Mouse (Mus musculus) gastrocnemius, postnatal 36 days (tissue): Measurements from ENCODE around the gene Nudt13. TPM values are rescaled to one million over a fixed set of nuclear protein-coding genes. Genes with fewer than 3 reads are reported as not detected.

Experiments
- DNase-seq, 2 experiments: peaks; one replicate each; pipeline ENCODE4 v3.0.0; 2022
- intact Hi-C: fragments of 180-260 bp; cut with DNase I; formaldehyde crosslinking; loops from one replicate; pipeline ENCODE4 v1.15.1; 2025
- total RNA-seq, 2 experiments: library from RNA; stranded (reverse); gene quantifications; 2 replicates each; pipeline ENCODE4 v1.2.3; 2021

Nudt13 gene
- total RNA-seq, 2 experiments from 2014 or later: 27.0 to 29.9 TPM

GRCm38 (mm10) chr14:20331316-20331715 lies 36.8 kb downstream of the Nudt13 start:
- intact Hi-C loops: no loop called here
- no peak for DNase-seq

GRCm38 (mm10) chr14:20339415-20339814 lies 44.9 kb downstream of the Nudt13 start:
- intact Hi-C loops: no loop called here

DNA sequence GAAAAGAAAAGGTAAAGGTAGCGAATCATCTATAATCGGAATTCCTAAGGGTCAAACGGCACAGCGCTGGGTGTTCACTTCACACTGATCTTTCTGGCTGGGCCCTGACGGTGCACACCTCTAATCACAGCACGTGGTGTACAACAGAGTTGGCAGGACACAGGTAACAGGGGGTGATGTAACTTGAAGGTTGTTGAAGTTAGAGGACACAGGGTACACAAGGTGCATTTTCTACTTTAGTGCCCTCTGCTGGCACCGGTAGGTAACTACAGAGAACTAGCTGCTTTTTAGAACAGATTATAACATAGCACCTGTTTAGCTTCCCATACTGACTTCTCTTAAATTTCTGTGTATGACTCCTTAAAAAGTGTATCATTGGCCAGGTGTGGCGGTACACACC lies 45.7 kb downstream of the Nudt13 start:
- intact Hi-C loops: no loop called here
- DNase-seq: no peak

More at GRCm38 (mm10) chr14:20339415-20339814, 44.9 kb downstream of the Nudt13 start:
- no peak for DNase-seq

- no peak for DNase-seq
- intact Hi-C loops: no loop called here
These were observed 46.4 kb downstream of the Nudt13 start for GRCm38 (mm10) chr14:20340866-20341265.

- no peak for DNase-seq
- intact Hi-C loops: no loop called here
These were observed 51.4 kb downstream of the Nudt13 start for GRCm38 (mm10) chr14:20345885-20346284.

GRCm38 (mm10) chr14:20347441-20347990 lies 53.0 kb downstream of the Nudt13 start:
- DNase-seq: no peak
- intact Hi-C loops: no loop called here

DNA sequence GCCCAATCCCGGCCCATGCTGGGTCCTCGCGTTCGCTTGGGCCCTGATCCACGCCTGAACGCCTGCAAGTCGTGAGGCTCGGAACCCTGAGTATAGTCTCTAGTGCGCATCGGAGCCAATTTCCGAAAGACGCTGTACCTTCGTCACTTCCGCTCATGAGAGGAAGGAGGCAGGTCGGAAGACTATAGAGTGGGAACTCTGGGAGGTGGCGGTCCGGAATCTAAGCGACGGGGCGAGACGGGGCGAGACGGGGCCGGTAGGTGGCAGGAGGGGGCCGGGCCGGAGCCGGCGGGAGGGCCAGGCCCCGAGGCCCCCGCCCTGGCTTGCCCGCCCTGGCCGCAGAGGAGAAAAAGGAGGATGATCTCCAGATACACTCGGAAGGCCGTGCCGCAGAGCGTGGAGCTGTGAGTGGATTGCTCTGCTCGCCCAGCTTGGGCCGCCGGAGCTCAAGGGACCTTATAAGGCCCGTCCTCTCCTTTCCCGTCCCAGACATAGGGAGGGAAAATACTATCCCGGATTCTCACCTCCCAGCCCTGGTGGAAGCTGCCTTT lies 53.6 kb downstream of the Nudt13 start, which contains the start of the genes Ecd and Fam149b:
TSS of gene Ecd (minus strand) at position 131 of the 551 bp plus-strand sequence.
TSS of gene Fam149b (plus strand) at position 172 of the 551 bp plus-strand sequence.
- peak; percentile 88 to 90 for DNase-seq
- intact Hi-C loops: no loop called here

GRCm38 (mm10) chr14:20363230-20363629 lies 68.7 kb downstream of the Nudt13 start:
- no peak for DNase-seq
- intact Hi-C loops: no loop called here

Other genes starting within 250 kb of the Nudt13 start
- gene Saysd1, start 156.2 kb upstream of the Nudt13 start, total RNA-seq: 1 to 10 TPM; 2.5 to 2.7 TPM
- under 1 TPM; 0.61 to 0.91 TPM for gene Kcnk5, start 112.9 kb upstream of the Nudt13 start, total RNA-seq
- gene Kcnk16, start 25.5 kb upstream of the Nudt13 start, total RNA-seq: not detected
- gene Ecd, start 53.4 kb downstream of the Nudt13 start, total RNA-seq: 10 to 100 TPM; 30.3 to 31.8 TPM
- 10 to 100 TPM; 19.4 to 21.0 TPM for gene Fam149b, start 53.5 kb downstream of the Nudt13 start, total RNA-seq
- gene Dnajc9, start 94.2 kb downstream of the Nudt13 start, total RNA-seq: 10 to 100 TPM in 1 of 2 experiments, 1 to 10 TPM in 1; 7.3 to 11.8 TPM
- gene Mrps16, start 98.9 kb downstream of the Nudt13 start, total RNA-seq: 10 to 100 TPM; 40.4 to 41.3 TPM
- under 1 TPM; 0.08 to 0.22 TPM for gene Cfap70, start 157.5 kb downstream of the Nudt13 start, total RNA-seq
- 10 to 100 TPM; 29.1 to 36.8 TPM for gene Anxa7, start 185.4 kb downstream of the Nudt13 start, total RNA-seq
- gene Mss51, start 202.2 kb downstream of the Nudt13 start, total RNA-seq: 10 to 100 TPM; 20.2 to 36.2 TPM